In genomic region chr11:121951726-121952125, GRCm38 (mm10) we compare ENCODE assay signal across 7 mouse cellular contexts.
DNase-seq lines count a peak whose midpoint lies in the region; TF ChIP-seq lines count a peak whose summit lies in the region.
"Not testable (repeated sequence)": the region's sequence is repeated elsewhere in the genome, so short reads cannot be mapped to it uniquely, and the experiment has no call there.

No protein-coding gene starts in this region.

- not testable (repeated sequence) for H3K4me3 ChIP-seq in myocyte

- peak; percentile 94 for DNase-seq in R1 (ENCODE audit: low read depth, low spot score)
- peak; percentile 1 for DNase-seq in embryo, embryonic 11 days
- DNase-seq in heart, postnatal 4 days = peak; percentile 7
- DNase-seq in kidney, adult 9 months = peak; percentile 47
- peak; percentile 32 to 58 for DNase-seq in kidney, postnatal 4 days
- DNase-seq in lung, postnatal 10 days = peak; percentile 36

- peak overlapping the region; percentile 6 for H3K4me2 ChIP-seq in myocyte (ENCODE audit: low read depth)

- H3K27me3 ChIP-seq in myocyte (ENCODE audit: control insufficient read depth, insufficient read depth, insufficient read length) = not testable (repeated sequence)

- not testable (repeated sequence) for H3K79me2 ChIP-seq in myocyte (ENCODE audit: control insufficient read depth, insufficient read depth)

- not testable (repeated sequence) for TF ChIP-seq POLR2A in myocyte (IDR thresholded peaks at IDR 0.05; ENCODE audit: insufficient read length, low read depth)

- H3ac ChIP-seq in myocyte (ENCODE audit: control insufficient read depth, insufficient read length) = not testable (repeated sequence)

- not testable (repeated sequence) for H3K36me3 ChIP-seq in myocyte (ENCODE audit: control insufficient read depth, insufficient read depth)

Comparison
In these comparisons a context has a peak if more than half of its experiments do, and no peak if none do; other contexts are left out.
1. DNase-seq: peak in every context shown above with its lines; median percentile 94 in R1; 47 in kidney, adult 9 months; 45 in kidney, postnatal 4 days; 36 in lung, postnatal 10 days; 7 in heart, postnatal 4 days; 1 in embryo, embryonic 11 days.